Mouse (Mus musculus) CH12.LX (cell line): ENCODE data around the gene Hist1h1t.

Experiments used
- CTCF ChIP-seq, 2 experiments: IDR thresholded peaks in 1 of 2; conservative IDR thresholded peaks in 1 of 2; 2 replicates each; pipeline ENCODE4 v1.5.1; 2011 to 2012; ENCODE audit warnings: low read depth in 2 of 2, low read length in 2 of 2, improper control_type of control experiment in 1 of 2, inconsistent platforms in 1 of 2, mild to moderate bottlenecking in 1 of 2, moderate library complexity in 1 of 2
- MXI1 ChIP-seq: IDR thresholded peaks from 2 replicates; pipeline ENCODE4 v1.6.1; 2011; ENCODE audit warnings: mild to moderate bottlenecking, low read depth, low read length, improper control_type of control experiment
- POLR2A ChIP-seq: IDR thresholded peaks from 2 replicates; pipeline ENCODE4 v1.6.1; 2011; ENCODE audit warnings: low read depth, mild to moderate bottlenecking, improper control_type of control experiment, low read length
- UBTF ChIP-seq: IDR thresholded peaks from 2 replicates; pipeline ENCODE4 v1.6.1; 2012; ENCODE audit warnings: low read depth, mild to moderate bottlenecking, inconsistent platforms, low read length, improper control_type of control experiment, moderate library complexity
- ZNF384 ChIP-seq: IDR thresholded peaks from 2 replicates; pipeline ENCODE4 v1.6.1; 2012; ENCODE audit warnings: low read depth, low read length, improper control_type of control experiment, inconsistent platforms

DNA sequence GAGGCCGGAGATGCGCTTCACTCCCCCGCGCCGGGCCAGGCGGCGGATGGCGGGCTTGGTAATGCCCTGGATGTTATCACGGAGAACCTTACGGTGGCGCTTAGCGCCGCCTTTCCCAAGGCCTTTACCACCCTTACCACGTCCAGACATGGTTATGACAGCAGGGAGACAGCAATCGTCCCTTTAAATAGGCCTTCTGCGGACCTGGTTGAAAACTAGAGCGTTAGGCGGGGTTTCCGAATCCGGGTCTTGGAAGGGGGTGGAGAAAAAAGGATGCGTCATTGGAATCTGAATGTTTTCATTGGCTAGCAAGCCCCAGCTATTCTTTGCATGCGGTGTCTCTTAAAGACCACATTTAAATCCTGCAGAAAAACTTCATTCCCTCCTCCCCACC, 2.7 kb downstream of the Hist1h1t start, which contains the start of gene Hist1h4c:
- TF ChIP-seq MXI1 (peak; percentile 87), POLR2A (peak; percentile 100), ZNF384 (peak; percentile 27; the same call in 1 of the 2 replicates), CTCF (conservative IDR thresholded peaks at IDR 0.05 in 1 of 2, IDR thresholded peaks at IDR 0.05 in 1 of 2; ENCODE audit: low read depth in 2 of 2, low read length in 2 of 2) (no peak), UBTF (peak; percentile 98)
